Mouse (Mus musculus) neural tube, embryonic 15.5 days (tissue): ENCODE results near the gene Adgrl3. TPM values are rescaled to one million over a fixed set of nuclear protein-coding genes. Genes with fewer than 3 reads are reported as not detected.

Experiments used
- ATAC-seq: fragments of 200-750 bp; cut with Nextera tagmentation; 2 replicates; pipeline ENCODE4 v1.8.0; 2017; ENCODE audit warnings: mild to moderate bottlenecking, moderate TSS enrichment, moderate library complexity; ENCODE audit not compliant: low FRiP score
- H3K27ac ChIP-seq: fragments of 300-500 bp; sonication (generic); replicated peaks from 2 replicates; pipeline ENCODE4 v1.5.1; 2015; ENCODE audit warnings: mild to moderate bottlenecking, inconsistent platforms
- H3K27me3 ChIP-seq: fragments of 300-500 bp; sonication (generic); replicated peaks from 2 replicates; pipeline ENCODE4 v1.6.1; 2015; ENCODE audit warnings: inconsistent platforms
- H3K36me3 ChIP-seq: fragments of 300-500 bp; sonication (generic); 2 replicates; pipeline ENCODE4 v1.6.1; 2015; ENCODE audit warnings: inconsistent platforms
- H3K4me1 ChIP-seq: fragments of 300-500 bp; sonication (generic); 2 replicates; pipeline ENCODE4 v1.6.1; 2015; ENCODE audit warnings: inconsistent platforms
- H3K4me2 ChIP-seq: fragments of 300-500 bp; sonication (generic); 2 replicates; pipeline ENCODE4 v1.6.1; 2015; ENCODE audit warnings: inconsistent platforms, mild to moderate bottlenecking, moderate library complexity
- H3K4me3 ChIP-seq: fragments of 300-500 bp; sonication (generic); replicated peaks from 2 replicates; pipeline ENCODE4 v1.5.1; 2015; ENCODE audit warnings: mild to moderate bottlenecking, inconsistent platforms
- H3K9ac ChIP-seq: fragments of 300-500 bp; sonication (generic); replicated peaks from 2 replicates; pipeline ENCODE4 v1.6.1; 2015; ENCODE audit warnings: mild to moderate bottlenecking, inconsistent platforms
- H3K9me3 ChIP-seq: fragments of 300-500 bp; sonication (generic); replicated peaks from 2 replicates; pipeline ENCODE4 v1.6.1; 2016; ENCODE audit warnings: inconsistent platforms
- WGBS: fragments of 180-500 bp; shearing (Covaris S2); methylation state at CpG from one replicate; pipeline ENCODE4 v1.1.7; 2015; ENCODE audit warnings: mixed read lengths; 5-methylcytosine and 5-hydroxymethylcytosine counted together
- polyA plus RNA-seq: library from polyadenylated mRNA; unstranded; fragments of >200 nt; fragmentation: Nextera tagmentation; extraction: Ambion mirVana; gene quantifications from 2 replicates; pipeline ENCODE4 v1.2.1, GENCODE M21; 2015

Gene Adgrl3
- polyA plus RNA-seq, 1 experiment from 2014 or later, result 65.4 TPM

GRCm38 (mm10) chr5:81436375-81436774 is 416.4 kb downstream of the Adgrl3 start:
- no peaks in the 10 kb centered on the region for H3K27me3 ChIP-seq
- 82% methylated on average over 3 of the region's 3 CpGs for WGBS
- ATAC-seq, result no peak

GRCm38 (mm10) chr5:81442150-81442549 is 422.2 kb downstream of the Adgrl3 start:
- Histone ChIP-seq H3K4me1 (no peaks in the 10 kb centered on the region), H3K9ac (no peak overlapping the region), H3K4me2 (no peak overlapping the region), H3K36me3 (no peaks in the 10 kb centered on the region), H3K27me3 (no peaks in the 10 kb centered on the region), H3K27ac (no peak overlapping the region), H3K9me3 (no peaks in the 10 kb centered on the region), H3K4me3 (no peak overlapping the region)
- no peak for ATAC-seq
- WGBS, result 62% methylated on average over 5 of the region's 5 CpGs

More at GRCm38 (mm10) chr5:81436375-81436774, 416.4 kb downstream of the Adgrl3 start:
- Histone ChIP-seq H3K4me1 (no peaks in the 10 kb centered on the region), H3K9me3 (no peaks in the 10 kb centered on the region), H3K36me3 (no peaks in the 10 kb centered on the region), H3K9ac (no peak overlapping the region), H3K27ac (no peak overlapping the region), H3K4me3 (no peak overlapping the region), H3K4me2 (no peak overlapping the region)

GRCm38 (mm10) chr5:81465971-81466370 is 446.0 kb downstream of the Adgrl3 start:
- Histone ChIP-seq H3K4me3 (no peak overlapping the region), H3K9ac (no peak overlapping the region), H3K4me1 (no peaks in the 10 kb centered on the region), H3K9me3 (no peaks in the 10 kb centered on the region), H3K4me2 (no peak overlapping the region), H3K27ac (no peak overlapping the region), H3K27me3 (no peaks in the 10 kb centered on the region), H3K36me3 (no peaks in the 10 kb centered on the region)
- no peak for ATAC-seq
- 78% methylated on average over 4 of the region's 4 CpGs for WGBS

GRCm38 (mm10) chr5:81474681-81475080 is 454.7 kb downstream of the Adgrl3 start:
- Histone ChIP-seq H3K27me3 (no peaks in the 10 kb centered on the region), H3K9ac (no peak overlapping the region), H3K4me1 (no peaks in the 10 kb centered on the region), H3K27ac (no peak overlapping the region), H3K4me2 (no peak overlapping the region), H3K4me3 (no peak overlapping the region), H3K9me3 (no peaks in the 10 kb centered on the region), H3K36me3 (no peaks in the 10 kb centered on the region)
- 86% methylated on average over 2 of the region's 2 CpGs for WGBS
- no peak for ATAC-seq

GRCm38 (mm10) chr5:81475406-81475805 is 455.5 kb downstream of the Adgrl3 start:
- Histone ChIP-seq H3K27ac (no peak overlapping the region), H3K9me3 (no peaks in the 10 kb centered on the region), H3K4me3 (no peak overlapping the region), H3K36me3 (no peaks in the 10 kb centered on the region), H3K4me2 (no peak overlapping the region), H3K9ac (no peak overlapping the region), H3K4me1 (no peaks in the 10 kb centered on the region), H3K27me3 (no peaks in the 10 kb centered on the region)
- no peak for ATAC-seq
- WGBS, result 84% methylated on average over 3 of the region's 3 CpGs

GRCm38 (mm10) chr5:81475971-81476606 is 456.2 kb downstream of the Adgrl3 start:
- H3K36me3 ChIP-seq, result no peaks in the 10 kb centered on the region
- no peak overlapping the region for H3K4me3 ChIP-seq
- no peak overlapping the region for H3K4me2 ChIP-seq
- no peak for ATAC-seq
- no peaks in the 10 kb centered on the region for H3K27me3 ChIP-seq
- no peaks in the 10 kb centered on the region for H3K4me1 ChIP-seq
- WGBS, result 60% methylated on average over 8 of the region's 8 CpGs
- no peak overlapping the region for H3K27ac ChIP-seq
- no peaks in the 10 kb centered on the region for H3K9me3 ChIP-seq
- H3K9ac ChIP-seq, result no peak overlapping the region

- no peaks in the 10 kb centered on the region for H3K36me3 ChIP-seq
- no peak overlapping the region for H3K4me3 ChIP-seq
- H3K27ac ChIP-seq, result no peak overlapping the region
- H3K9ac ChIP-seq, result no peak overlapping the region
- H3K9me3 ChIP-seq, result no peaks in the 10 kb centered on the region
- no peak overlapping the region for H3K4me2 ChIP-seq
- 84% methylated on average over 3 of the region's 3 CpGs for WGBS
- ATAC-seq, result no peak
- no peaks in the 10 kb centered on the region for H3K27me3 ChIP-seq
- no peaks in the 10 kb centered on the region for H3K4me1 ChIP-seq
Observed at GRCm38 (mm10) chr5:81480911-81481310, 461.0 kb downstream of the Adgrl3 start.

GRCm38 (mm10) chr5:81483890-81484289 is 464.0 kb downstream of the Adgrl3 start:
- H3K9me3 ChIP-seq, result no peaks in the 10 kb centered on the region
- no peaks in the 10 kb centered on the region for H3K36me3 ChIP-seq
- no peak overlapping the region for H3K4me2 ChIP-seq
- WGBS, result 67% methylated on average over 3 of the region's 3 CpGs
- H3K4me3 ChIP-seq, result no peak overlapping the region
- no peak for ATAC-seq
- no peak overlapping the region for H3K9ac ChIP-seq
- no peak overlapping the region for H3K27ac ChIP-seq
- H3K4me1 ChIP-seq, result no peaks in the 10 kb centered on the region
- no peaks in the 10 kb centered on the region for H3K27me3 ChIP-seq

GRCm38 (mm10) chr5:81501076-81501475 is 481.1 kb downstream of the Adgrl3 start:
- Histone ChIP-seq H3K27me3 (no peaks in the 10 kb centered on the region), H3K4me3 (no peak overlapping the region), H3K4me1 (no peaks in the 10 kb centered on the region), H3K36me3 (no peaks in the 10 kb centered on the region), H3K4me2 (no peak overlapping the region), H3K27ac (no peak overlapping the region), H3K9me3 (no peaks in the 10 kb centered on the region), H3K9ac (no peak overlapping the region)
- 85% methylated on average over 3 of the region's 3 CpGs for WGBS
- ATAC-seq, result no peak

GRCm38 (mm10) chr5:81518720-81519496 is 499.0 kb downstream of the Adgrl3 start:
- no peaks in the 10 kb centered on the region for H3K27me3 ChIP-seq
- no peaks in the 10 kb centered on the region for H3K36me3 ChIP-seq
- no peak overlapping the region for H3K9ac ChIP-seq
- no peak overlapping the region for H3K27ac ChIP-seq
- no peak for ATAC-seq
- peak overlapping the region; percentile 20 for H3K4me2 ChIP-seq
- no peaks in the 10 kb centered on the region for H3K9me3 ChIP-seq
- WGBS, result 47% methylated on average over 5 of the region's 5 CpGs
- H3K4me3 ChIP-seq, result no peak overlapping the region
- H3K4me1 ChIP-seq, result peaks cover 13% of the 10 kb centered on the region

- Histone ChIP-seq H3K4me2 (peak overlapping the region; percentile 20), H3K4me1 (peaks cover 17% of the 10 kb centered on the region), H3K36me3 (no peaks in the 10 kb centered on the region), H3K9me3 (no peaks in the 10 kb centered on the region), H3K27me3 (no peaks in the 10 kb centered on the region), H3K4me3 (no peak overlapping the region), H3K9ac (no peak overlapping the region), H3K27ac (no peak overlapping the region)
- ATAC-seq, result peak; percentile 67
- 23% methylated on average over 11 of the region's 11 CpGs for WGBS
Observed at GRCm38 (mm10) chr5:81519497-81520382, 499.8 kb downstream of the Adgrl3 start.
